Mouse (Mus musculus): ENCODE measurements around the gene Gin1. TPM values are rescaled to one million over a fixed set of nuclear protein-coding genes. Genes with fewer than 3 reads are reported as not detected.

Gene Gin1
- total and polyA plus RNA-seq, 2 experiments from 2014 or later: 2.2 to 11.2 TPM

DNA sequence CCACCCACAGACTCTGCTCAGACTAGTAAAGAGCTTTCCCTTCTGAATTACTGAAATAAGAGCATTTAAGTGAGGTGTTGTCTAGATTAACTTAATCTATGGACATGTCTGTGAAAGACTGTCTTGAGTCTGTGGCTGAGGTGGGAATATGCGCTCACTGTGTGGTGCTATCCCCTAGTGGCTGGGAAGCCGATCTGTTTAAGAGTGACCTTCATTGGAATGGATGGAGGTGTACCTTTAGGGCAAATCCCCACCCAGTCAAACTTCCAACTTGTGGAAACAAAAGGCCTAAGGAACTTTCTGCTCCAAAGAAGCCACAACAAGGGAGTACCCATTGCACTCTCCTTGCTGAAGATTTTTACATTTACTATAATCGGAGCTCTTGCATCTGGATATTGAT, 24.1 kb downstream of the Gin1 start:
- H3K27me3 ChIP-seq (ENCODE audit: insufficient read depth, low read length): no peaks in the 10 kb centered on the region
- no peak overlapping the region for H3K27ac ChIP-seq (ENCODE audit: low read depth, low read length)
- no peaks in the 10 kb centered on the region for H3K9me3 ChIP-seq (ENCODE audit: low read length)
- H3K4me1 ChIP-seq (ENCODE audit: insufficient read depth, low read length): no peaks in the 10 kb centered on the region
- ATAC-seq (ENCODE audit: low FRiP score) (no peak), DNase-seq (ENCODE audit: low spot score) (no peak)
- no peak overlapping the region for H3K4me3 ChIP-seq (ENCODE audit: low read depth, low read length)
- no peaks in the 10 kb centered on the region for H3K36me3 ChIP-seq (ENCODE audit: insufficient read depth, low read length)
- no peak for TF ChIP-seq CTCF (IDR thresholded peaks at IDR 0.05)
- H3K4me2 ChIP-seq (ENCODE audit: low read depth, low read length, poor library complexity, severe bottlenecking): no peak overlapping the region
- H3K9ac ChIP-seq (replicated peaks; ENCODE audit: low read length, poor library complexity, severe bottlenecking): no peak overlapping the region
- WGBS: 91% methylated on average over 3 of the region's 3 CpGs

DNA sequence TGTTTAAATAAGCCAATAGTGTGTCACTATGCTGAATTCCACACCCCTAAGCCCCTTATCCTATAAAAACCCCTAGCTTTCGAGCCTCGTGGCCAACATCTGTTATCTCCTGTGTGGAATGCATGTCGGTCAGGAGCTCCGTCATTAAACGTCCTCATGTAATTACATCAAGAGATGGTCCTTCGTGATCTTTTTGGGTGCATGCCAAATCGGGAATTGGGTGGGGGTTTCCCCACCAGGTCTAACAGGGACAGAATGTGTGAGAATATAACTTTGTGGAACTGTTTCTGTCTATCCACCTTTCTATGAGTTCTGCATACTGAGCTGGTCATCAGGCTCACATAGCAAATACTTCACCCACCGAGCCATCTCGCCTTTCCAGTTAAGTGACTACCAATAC, 26.0 kb downstream of the Gin1 start:
- ATAC-seq (ENCODE audit: low FRiP score): no peak

DNA sequence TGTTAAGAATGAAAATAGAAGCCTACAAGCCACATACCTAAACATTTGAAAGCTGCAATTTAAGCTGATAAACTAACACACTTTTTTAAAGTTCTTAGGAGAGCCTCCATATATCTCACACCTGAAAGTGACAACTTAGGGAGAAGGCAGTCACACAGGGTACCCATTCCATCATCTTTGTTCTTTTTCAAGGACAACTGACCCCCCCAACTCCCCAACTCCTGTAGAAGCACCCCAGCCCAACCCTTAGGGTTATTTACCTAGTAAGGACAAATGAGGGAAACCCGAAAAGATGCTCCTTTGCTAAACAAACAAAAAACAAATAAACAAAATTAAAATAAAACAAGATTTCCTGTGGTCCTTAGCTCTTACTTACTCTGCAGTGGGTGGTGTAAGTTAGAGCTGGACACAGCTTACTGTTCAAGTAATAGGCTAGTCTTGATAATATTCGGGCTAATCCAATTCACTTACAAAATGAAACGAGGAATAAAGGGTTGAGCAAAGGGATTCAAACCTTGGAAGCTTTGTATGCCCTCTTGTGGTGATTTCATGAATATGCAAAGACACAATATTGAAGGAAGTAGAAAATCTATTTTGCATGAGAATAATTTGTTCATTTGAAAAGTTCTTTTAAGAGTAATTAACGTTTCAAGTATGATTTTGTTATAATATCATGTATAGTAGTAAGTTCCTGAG, 32.4 kb downstream of the Gin1 start:
- no peak overlapping the region for H3K4me2 ChIP-seq (ENCODE audit: low read depth, low read length, poor library complexity, severe bottlenecking)
- whole genome bisulfite sequencing: 34% methylated on average over 4 of the region's 4 CpGs
- no peaks in the 10 kb centered on the region for H3K27me3 ChIP-seq (ENCODE audit: insufficient read depth, low read length)
- H3K4me1 ChIP-seq (ENCODE audit: insufficient read depth, low read length): no peaks in the 10 kb centered on the region
- no peak overlapping the region for H3K4me3 ChIP-seq (ENCODE audit: low read depth, low read length)
- peaks cover 3% of the 10 kb centered on the region; the same call in 1 of the 2 replicates for H3K9me3 ChIP-seq (ENCODE audit: low read length)
- ATAC-seq (ENCODE audit: low FRiP score) (no peak), DNase-seq (ENCODE audit: low spot score) (peak; percentile 42)
- peak; percentile 72 for TF ChIP-seq CTCF (IDR thresholded peaks at IDR 0.05)
- H3K9ac ChIP-seq (replicated peaks; ENCODE audit: low read length, poor library complexity, severe bottlenecking): no peak overlapping the region
- H3K27ac ChIP-seq (ENCODE audit: low read depth, low read length): no peak overlapping the region
- H3K36me3 ChIP-seq (ENCODE audit: insufficient read depth, low read length): no peaks in the 10 kb centered on the region

More for the DNA sequence above, 26.0 kb downstream of the Gin1 start:
- DNase-seq (ENCODE audit: low spot score): no peak
- Histone ChIP-seq H3K36me3 (ENCODE audit: insufficient read depth, low read length) (no peaks in the 10 kb centered on the region), H3K27ac (ENCODE audit: low read depth, low read length) (no peak overlapping the region), H3K9ac (replicated peaks; ENCODE audit: low read length, poor library complexity, severe bottlenecking) (no peak overlapping the region), H3K4me1 (ENCODE audit: insufficient read depth, low read length) (no peaks in the 10 kb centered on the region), H3K4me2 (ENCODE audit: low read depth, low read length, poor library complexity, severe bottlenecking) (no peak overlapping the region), H3K9me3 (ENCODE audit: low read length) (peaks cover 3% of the 10 kb centered on the region; the same call in 1 of the 2 replicates), H3K27me3 (ENCODE audit: insufficient read depth, low read length) (no peaks in the 10 kb centered on the region), H3K4me3 (ENCODE audit: low read depth, low read length) (no peak overlapping the region)
- 92% methylated on average over 9 of the region's 9 CpGs for WGBS
- no peak for TF ChIP-seq CTCF (IDR thresholded peaks at IDR 0.05)

DNA sequence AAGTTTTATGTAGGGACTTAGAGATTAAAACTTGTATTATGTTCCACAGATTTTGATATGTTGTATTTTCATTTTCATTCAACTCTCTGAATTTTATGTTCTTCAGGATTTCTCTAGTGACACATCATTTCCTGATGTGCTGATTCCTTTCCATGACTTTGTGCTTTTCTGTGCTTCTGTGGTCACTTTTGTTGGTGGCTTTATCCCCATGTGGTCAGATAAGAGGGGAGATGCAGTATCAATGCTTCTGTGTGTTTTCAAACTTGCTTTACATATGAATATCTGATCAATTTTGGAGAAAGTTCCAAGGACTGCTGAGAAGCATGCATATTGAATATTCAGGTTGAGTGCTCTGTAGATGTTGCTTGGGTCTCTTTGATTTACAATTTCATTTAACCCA, 34.5 kb downstream of the Gin1 start:
- no peak for TF ChIP-seq CTCF (IDR thresholded peaks at IDR 0.05)
- no peak overlapping the region for H3K9ac ChIP-seq (replicated peaks; ENCODE audit: low read length, poor library complexity, severe bottlenecking)

DNA sequence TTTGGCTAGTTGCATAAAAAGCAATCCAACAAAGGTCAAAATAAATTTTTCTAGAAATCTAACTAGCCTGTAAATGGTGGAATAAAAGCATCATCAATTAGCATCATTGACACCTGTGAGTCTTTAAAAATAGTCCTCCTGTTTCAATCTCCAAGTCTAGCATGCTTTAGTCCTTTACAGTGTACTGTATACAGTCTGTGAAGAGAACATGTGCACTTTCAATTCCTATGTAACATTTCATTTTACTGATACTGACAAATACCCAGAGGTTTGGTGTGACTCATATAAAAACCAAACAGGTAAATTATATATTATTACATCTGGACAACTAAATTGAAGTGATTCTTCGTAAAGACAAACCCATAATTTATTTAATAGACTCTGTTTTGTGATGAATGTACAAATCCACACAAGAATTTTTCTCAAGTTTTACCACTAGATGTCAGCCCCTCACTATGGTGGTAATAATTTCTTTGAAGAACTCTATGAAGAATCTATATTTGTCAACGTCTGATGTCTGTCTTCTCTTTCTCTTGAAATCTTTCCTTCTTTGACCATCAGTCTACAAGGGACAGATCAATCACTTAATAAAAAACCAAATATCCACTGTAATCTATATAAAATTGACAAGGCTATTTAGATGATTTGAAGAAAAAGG, 39.4 kb downstream of the Gin1 start:
- DNase-seq (ENCODE audit: low spot score): peak; percentile 62
- TF ChIP-seq CTCF (IDR thresholded peaks at IDR 0.05): peak; percentile 83
- Histone ChIP-seq H3K36me3 (ENCODE audit: insufficient read depth, low read length) (no peaks in the 10 kb centered on the region), H3K4me2 (ENCODE audit: low read depth, low read length, poor library complexity, severe bottlenecking) (no peak overlapping the region), H3K27me3 (ENCODE audit: insufficient read depth, low read length) (no peaks in the 10 kb centered on the region), H3K9ac (replicated peaks; ENCODE audit: low read length, poor library complexity, severe bottlenecking) (no peak overlapping the region), H3K27ac (ENCODE audit: low read depth, low read length) (no peak overlapping the region), H3K9me3 (ENCODE audit: low read length) (no peaks in the 10 kb centered on the region), H3K4me1 (ENCODE audit: insufficient read depth, low read length) (no peaks in the 10 kb centered on the region), H3K4me3 (ENCODE audit: low read depth, low read length) (no peak overlapping the region)
- ATAC-seq (ENCODE audit: low FRiP score): no peak; the same call in 1 of the 2 replicates
- 31% methylated on average over 2 of the region's 2 CpGs for WGBS

More for the DNA sequence above, 34.5 kb downstream of the Gin1 start:
- H3K4me3 ChIP-seq (ENCODE audit: low read depth, low read length): no peak overlapping the region
- H3K4me1 ChIP-seq (ENCODE audit: insufficient read depth, low read length): no peaks in the 10 kb centered on the region
- ATAC-seq (ENCODE audit: low FRiP score): no peak
- peaks cover 3% of the 10 kb centered on the region; the same call in 1 of the 2 replicates for H3K9me3 ChIP-seq (ENCODE audit: low read length)
- no peak for DNase-seq (ENCODE audit: low spot score)
- no peaks in the 10 kb centered on the region for H3K36me3 ChIP-seq (ENCODE audit: insufficient read depth, low read length)
- no peak overlapping the region for H3K4me2 ChIP-seq (ENCODE audit: low read depth, low read length, poor library complexity, severe bottlenecking)
- H3K27ac ChIP-seq (ENCODE audit: low read depth, low read length): no peak overlapping the region
- no peaks in the 10 kb centered on the region for H3K27me3 ChIP-seq (ENCODE audit: insufficient read depth, low read length)

DNA sequence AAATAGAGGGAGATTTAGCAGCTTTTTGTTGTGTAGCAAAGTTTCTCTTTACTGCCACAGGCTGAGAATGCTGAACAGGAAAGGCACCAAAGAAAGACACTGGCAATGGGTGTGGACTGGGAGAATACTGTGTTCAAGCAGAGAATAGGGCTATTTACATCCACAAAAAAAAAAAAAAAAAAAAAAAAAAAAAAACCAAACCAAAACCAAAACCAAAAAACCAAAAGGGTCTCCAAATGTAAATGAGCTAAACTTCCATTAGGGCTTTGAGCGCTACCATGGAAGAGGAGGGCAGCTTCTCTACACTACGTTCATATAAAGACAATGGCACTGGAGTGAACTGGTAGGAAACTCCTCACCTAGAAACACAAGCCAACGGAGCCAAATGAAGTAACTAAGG, 51.3 kb downstream of the Gin1 start:
- no peaks in the 10 kb centered on the region for H3K9me3 ChIP-seq (ENCODE audit: low read length)
- no peak for ATAC-seq (ENCODE audit: low FRiP score)
- H3K4me1 ChIP-seq (ENCODE audit: insufficient read depth, low read length): no peaks in the 10 kb centered on the region
- H3K4me2 ChIP-seq (ENCODE audit: low read depth, low read length, poor library complexity, severe bottlenecking): no peak overlapping the region
- no peak overlapping the region for H3K9ac ChIP-seq (replicated peaks; ENCODE audit: low read length, poor library complexity, severe bottlenecking)
- TF ChIP-seq CTCF (IDR thresholded peaks at IDR 0.05): no peak
- no peak for DNase-seq (ENCODE audit: low spot score)
- H3K27me3 ChIP-seq (ENCODE audit: insufficient read depth, low read length): no peaks in the 10 kb centered on the region
- no peak overlapping the region for H3K4me3 ChIP-seq (ENCODE audit: low read depth, low read length)
- H3K27ac ChIP-seq (ENCODE audit: low read depth, low read length): no peak overlapping the region
- 93% methylated on average over 3 of the region's 3 CpGs for WGBS
- H3K36me3 ChIP-seq (ENCODE audit: insufficient read depth, low read length): peaks cover 8% of the 10 kb centered on the region
